Mouse (Mus musculus): ENCODE results near the gene Kmt5b. TPM values are rescaled to one million over a fixed set of nuclear protein-coding genes. Genes with fewer than 3 reads are reported as not detected.

Gene Kmt5b
- polyA plus RNA-seq, 1 experiment, result 35.1 TPM

DNA sequence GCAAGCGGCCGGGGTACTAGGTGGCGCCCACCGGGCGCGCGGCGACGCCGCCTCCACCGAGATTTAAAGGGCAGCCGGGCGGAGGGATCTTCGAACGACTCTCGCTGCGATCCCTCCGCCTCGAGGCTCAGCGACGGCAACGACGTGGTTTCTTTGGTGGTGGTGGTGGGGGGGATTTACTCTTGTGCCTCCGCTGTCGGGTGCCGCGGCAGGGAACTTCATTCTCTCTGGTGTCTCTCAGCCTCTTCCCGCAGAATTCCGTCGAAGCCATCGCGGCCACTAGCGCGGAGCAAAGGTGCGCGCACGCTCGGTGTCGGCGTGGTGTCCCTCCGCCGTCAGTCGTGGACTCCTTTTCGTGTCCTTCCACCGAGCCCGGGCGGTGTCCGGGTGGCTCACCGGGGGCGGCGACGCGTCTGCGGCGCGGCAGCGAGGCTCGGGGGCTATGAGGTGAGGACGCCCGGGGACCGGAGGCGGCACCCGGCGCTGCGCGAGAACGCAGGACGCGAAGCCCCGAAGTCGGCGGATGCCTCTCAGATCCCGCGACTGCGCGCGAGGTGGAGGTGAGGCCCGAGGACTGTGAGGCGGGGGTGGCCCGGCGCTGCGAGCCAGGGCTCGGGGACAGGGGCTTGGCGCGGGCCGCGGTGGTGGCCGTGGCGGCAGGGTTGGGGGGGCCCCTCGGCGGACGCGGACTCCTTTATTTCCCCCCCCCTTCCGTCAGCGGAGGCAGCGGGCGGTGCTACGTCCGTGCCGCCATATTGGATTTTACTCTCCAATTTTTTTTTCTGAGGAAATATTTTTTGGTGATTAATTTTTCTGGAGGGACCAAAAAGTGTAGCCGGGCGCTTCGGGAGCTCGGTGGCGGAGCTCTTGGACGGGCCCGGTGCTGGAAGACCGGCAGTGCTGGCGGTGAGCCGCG lies 818 bp downstream of the Kmt5b start:
- H3K4me3 ChIP-seq (ENCODE audit: insufficient read depth, low read length), result peak overlapping the region; percentile 82
- peaks cover 10% of the 10 kb centered on the region for H3K4me1 ChIP-seq (ENCODE audit: control insufficient read depth, insufficient read depth, low read length)
- H3K27ac ChIP-seq (ENCODE audit: insufficient read depth, low read depth, low read length), result peak overlapping the region; percentile 99
- TF ChIP-seq POLR2A (IDR thresholded peaks at IDR 0.05; ENCODE audit: borderline replicate concordance, low read depth, low read length) (peak; percentile 100), CTCF (IDR thresholded peaks at IDR 0.05; ENCODE audit: low read depth, low read length) (no peak)

DNA sequence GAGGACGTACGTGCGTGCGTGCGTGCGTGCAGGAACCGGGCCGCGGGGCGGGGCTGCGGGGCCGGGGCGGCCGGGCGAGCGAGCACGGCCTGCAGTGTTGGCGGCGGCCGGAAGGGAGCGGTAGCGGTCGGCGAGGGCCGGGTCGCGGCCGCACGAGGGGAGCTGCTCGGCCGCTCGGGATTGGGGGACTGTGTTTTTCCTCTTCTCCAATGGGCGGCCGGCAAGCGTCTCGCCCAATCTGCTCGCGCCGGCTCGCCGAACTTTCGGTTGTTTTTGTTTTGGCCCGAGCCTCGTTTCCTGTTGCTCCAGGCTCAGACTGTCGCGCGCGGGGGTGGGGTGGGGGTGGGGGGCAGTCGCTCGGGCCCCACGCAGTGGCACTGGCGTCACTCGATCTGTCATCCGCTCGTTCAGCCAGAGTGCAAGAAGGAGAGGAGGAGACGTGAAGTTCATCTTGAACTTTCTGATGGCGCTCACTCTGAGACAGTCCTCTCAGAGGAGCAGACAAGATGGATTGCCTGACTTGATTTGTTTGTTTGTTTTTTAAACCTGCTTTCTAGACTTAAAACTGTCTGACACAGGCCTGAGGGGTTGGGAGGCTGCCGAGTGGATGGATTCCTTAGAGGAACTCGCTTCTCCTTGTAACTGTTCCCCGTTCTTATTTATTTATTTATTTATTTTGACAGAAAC lies 1.6 kb downstream of the Kmt5b start:
- H3K4me3 ChIP-seq (ENCODE audit: insufficient read depth, low read length), result peak overlapping the region; percentile 82
- TF ChIP-seq CTCF (IDR thresholded peaks at IDR 0.05; ENCODE audit: low read depth, low read length), result no peak
- TF ChIP-seq POLR2A (IDR thresholded peaks at IDR 0.05; ENCODE audit: borderline replicate concordance, low read depth, low read length), result no peak
- peak overlapping the region; percentile 99 for H3K27ac ChIP-seq (ENCODE audit: insufficient read depth, low read depth, low read length)
- peaks cover 10% of the 10 kb centered on the region for H3K4me1 ChIP-seq (ENCODE audit: control insufficient read depth, insufficient read depth, low read length)

DNA sequence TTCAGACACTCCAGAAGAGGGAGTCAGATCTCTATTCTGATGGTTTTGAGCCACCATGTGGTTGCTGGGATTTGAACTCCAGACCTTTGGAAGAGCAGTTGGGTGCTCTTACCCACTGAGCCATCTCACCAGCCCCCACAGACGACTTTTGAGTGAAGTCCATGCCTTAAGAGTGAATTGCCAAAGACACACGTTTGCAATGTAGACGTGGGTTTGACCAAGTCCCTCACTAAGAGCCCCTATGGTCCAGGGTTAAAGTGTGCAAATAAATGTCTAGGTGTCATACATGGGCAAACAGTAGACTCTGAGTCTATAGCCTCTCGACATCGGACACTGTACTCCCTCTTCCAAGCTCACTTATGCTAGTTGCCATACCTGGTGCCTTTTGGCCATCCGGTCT lies 2.3 kb downstream of the Kmt5b start:
- Histone ChIP-seq H3K27ac (ENCODE audit: insufficient read depth, low read depth, low read length) (no peak overlapping the region), H3K4me1 (ENCODE audit: control insufficient read depth, insufficient read depth, low read length) (peaks cover 10% of the 10 kb centered on the region), H3K4me3 (ENCODE audit: insufficient read depth, low read length) (peak overlapping the region; percentile 26)
- TF ChIP-seq CTCF (IDR thresholded peaks at IDR 0.05; ENCODE audit: low read depth, low read length), result no peak
- no peak for TF ChIP-seq POLR2A (IDR thresholded peaks at IDR 0.05; ENCODE audit: borderline replicate concordance, low read depth, low read length)

DNA sequence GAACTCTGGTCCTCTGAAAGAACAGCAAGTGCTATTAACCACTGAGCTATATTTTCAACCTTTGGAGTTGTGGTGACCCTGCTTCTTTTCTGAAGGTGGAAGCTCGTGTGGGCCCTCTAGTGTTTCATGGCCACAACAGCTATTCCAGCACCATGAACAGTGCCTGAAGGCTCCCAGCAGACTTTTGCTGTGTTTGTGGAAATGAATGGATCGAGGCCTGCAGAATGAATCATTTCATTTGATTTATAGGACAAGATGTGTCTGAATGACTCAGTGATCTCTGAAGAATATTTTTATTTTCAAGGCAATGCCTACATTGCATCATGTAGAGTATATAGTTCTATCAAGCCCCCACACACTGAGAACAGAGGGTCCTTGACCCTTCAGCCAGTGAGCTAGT lies 6.9 kb downstream of the Kmt5b start:
- Histone ChIP-seq H3K4me3 (ENCODE audit: insufficient read depth, low read length) (no peak overlapping the region), H3K27ac (ENCODE audit: insufficient read depth, low read depth, low read length) (no peak overlapping the region), H3K4me1 (ENCODE audit: control insufficient read depth, insufficient read depth, low read length) (peaks cover 7% of the 10 kb centered on the region)
- no peak for TF ChIP-seq POLR2A (IDR thresholded peaks at IDR 0.05; ENCODE audit: borderline replicate concordance, low read depth, low read length)
- no peak for TF ChIP-seq CTCF (IDR thresholded peaks at IDR 0.05; ENCODE audit: low read depth, low read length)

DNA sequence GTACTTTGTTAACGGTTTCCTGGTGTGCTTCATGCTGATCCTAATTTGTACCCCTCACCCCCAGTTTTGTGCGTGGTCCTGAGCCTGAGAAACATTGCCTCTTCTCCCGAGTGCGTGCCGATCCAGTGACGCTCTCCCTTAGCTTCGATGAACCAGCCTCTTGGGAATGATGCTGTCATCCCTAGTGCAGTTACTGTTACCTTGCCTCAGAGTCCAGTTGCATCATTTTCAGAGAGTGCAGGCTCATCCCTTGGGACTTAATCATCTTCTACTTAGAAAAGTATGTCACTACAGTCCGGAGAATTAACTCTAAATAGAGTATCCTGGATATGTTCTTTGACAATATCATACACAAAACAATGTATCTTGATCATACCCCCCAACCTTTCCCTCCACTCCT lies 11.5 kb downstream of the Kmt5b start:
- TF ChIP-seq CTCF (IDR thresholded peaks at IDR 0.05; ENCODE audit: low read depth, low read length), result no peak
- no peak for TF ChIP-seq POLR2A (IDR thresholded peaks at IDR 0.05; ENCODE audit: borderline replicate concordance, low read depth, low read length)
- Histone ChIP-seq H3K4me1 (ENCODE audit: control insufficient read depth, insufficient read depth, low read length) (no peaks in the 10 kb centered on the region), H3K4me3 (ENCODE audit: insufficient read depth, low read length) (no peak overlapping the region), H3K27ac (ENCODE audit: insufficient read depth, low read depth, low read length) (no peak overlapping the region)

DNA sequence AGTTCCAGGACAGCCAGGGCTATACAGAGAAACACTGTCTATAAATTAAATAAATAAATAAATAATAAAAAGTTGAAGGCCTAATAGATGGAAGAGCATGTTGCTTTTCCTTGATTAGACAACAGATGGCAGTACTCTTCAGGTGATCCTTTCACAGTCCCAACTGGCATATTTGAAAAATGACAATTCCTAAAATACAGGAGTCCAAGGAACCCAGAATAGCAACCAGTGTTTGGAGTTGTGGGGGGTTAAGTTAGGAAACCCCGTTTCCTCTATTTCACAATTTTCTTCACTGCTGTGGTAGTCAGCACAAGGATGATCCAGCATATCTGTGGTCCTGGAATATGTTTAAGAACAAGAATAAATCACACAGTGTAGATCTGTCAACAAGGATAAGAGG lies 22.9 kb downstream of the Kmt5b start:
- no peak overlapping the region for H3K27ac ChIP-seq (ENCODE audit: insufficient read depth, low read depth, low read length)
- TF ChIP-seq POLR2A (IDR thresholded peaks at IDR 0.05; ENCODE audit: borderline replicate concordance, low read depth, low read length), result no peak
- no peak for TF ChIP-seq CTCF (IDR thresholded peaks at IDR 0.05; ENCODE audit: low read depth, low read length)
- no peak overlapping the region for H3K4me3 ChIP-seq (ENCODE audit: insufficient read depth, low read length)
- peaks cover 3% of the 10 kb centered on the region; the same call in 1 of the 2 replicates for H3K4me1 ChIP-seq (ENCODE audit: control insufficient read depth, insufficient read depth, low read length)

DNA sequence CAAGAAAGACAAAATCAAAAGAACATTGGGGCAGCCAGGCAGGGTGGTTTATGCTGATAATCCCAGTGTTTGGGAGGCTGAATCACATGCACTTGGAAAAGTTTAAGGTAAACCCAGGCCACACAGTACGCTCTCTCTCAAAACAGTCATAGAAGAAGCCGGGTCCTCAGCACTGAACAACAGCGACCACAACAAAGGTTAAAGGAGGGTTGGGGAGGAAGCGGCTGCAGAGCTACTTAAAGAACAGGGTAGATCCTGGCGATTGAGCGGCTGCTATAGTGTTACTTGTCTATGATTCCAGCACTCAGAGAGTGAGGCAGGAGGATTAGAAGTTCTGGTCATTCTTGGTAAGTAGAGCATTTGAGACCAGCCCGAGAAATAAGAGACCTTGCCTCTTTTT lies 38.3 kb downstream of the Kmt5b start:
- Histone ChIP-seq H3K27ac (ENCODE audit: insufficient read depth, low read depth, low read length) (no peak overlapping the region), H3K4me3 (ENCODE audit: insufficient read depth, low read length) (no peak overlapping the region), H3K4me1 (ENCODE audit: control insufficient read depth, insufficient read depth, low read length) (no peaks in the 10 kb centered on the region)
- no peak for TF ChIP-seq POLR2A (IDR thresholded peaks at IDR 0.05; ENCODE audit: borderline replicate concordance, low read depth, low read length)
- no peak for TF ChIP-seq CTCF (IDR thresholded peaks at IDR 0.05; ENCODE audit: low read depth, low read length)

DNA sequence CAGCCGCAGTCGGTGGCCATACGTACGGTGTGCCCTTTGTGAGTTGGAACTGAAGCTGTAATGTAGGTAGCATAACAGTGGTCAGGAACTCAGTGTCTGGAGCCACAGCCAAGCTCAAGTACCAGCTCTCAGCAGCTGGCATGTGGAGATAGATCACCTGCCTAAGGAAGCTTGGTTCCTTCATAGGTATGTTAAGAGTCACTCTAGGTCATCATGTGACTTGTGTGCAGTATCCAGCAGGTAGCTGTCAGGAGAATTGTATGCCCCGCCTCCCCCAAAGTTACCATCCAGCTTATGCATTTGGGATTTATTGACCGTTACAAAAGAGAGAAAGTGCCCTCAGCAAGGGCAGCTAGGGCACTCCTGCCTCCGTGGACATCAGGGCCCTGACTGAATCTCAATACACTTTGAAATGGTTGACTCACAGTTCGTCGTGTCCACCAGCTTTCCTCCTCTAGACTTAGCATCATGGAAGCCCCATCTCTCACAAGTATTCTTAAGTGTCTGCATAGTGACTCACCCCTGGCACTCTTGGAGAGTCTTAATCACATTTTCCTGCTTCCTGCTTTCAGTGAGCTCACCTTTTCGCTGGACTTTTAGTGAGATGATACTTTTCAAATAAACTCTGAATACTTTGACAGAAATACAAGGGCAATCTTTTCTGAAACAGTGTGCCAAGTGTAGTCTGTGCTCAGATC lies 43.5 kb downstream of the Kmt5b start:
- Histone ChIP-seq H3K4me1 (ENCODE audit: control insufficient read depth, insufficient read depth, low read length) (no peaks in the 10 kb centered on the region), H3K27ac (ENCODE audit: insufficient read depth, low read depth, low read length) (no peak overlapping the region), H3K4me3 (ENCODE audit: insufficient read depth, low read length) (no peak overlapping the region)
- TF ChIP-seq POLR2A (IDR thresholded peaks at IDR 0.05; ENCODE audit: borderline replicate concordance, low read depth, low read length), result no peak
- TF ChIP-seq CTCF (IDR thresholded peaks at IDR 0.05; ENCODE audit: low read depth, low read length), result no peak

DNA sequence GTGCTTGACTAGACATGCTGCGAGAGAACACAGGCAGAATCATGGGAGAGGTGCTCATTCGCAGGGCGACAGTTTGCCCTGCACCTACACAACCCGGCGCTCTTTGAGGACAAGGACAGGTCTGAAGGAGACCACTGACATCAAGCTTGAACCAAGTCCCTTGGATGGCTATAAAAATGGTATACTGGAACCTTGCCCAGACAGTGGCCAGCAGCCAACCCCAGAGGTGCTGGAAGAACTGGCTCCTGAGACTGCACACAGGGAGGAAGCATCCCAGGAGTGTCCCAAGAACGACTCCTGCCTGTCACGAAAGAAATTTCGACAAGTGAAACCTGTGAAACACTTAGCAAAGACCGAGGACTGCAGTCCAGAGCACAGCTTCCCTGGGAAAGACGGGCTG lies 47.2 kb downstream of the Kmt5b start:
- Histone ChIP-seq H3K4me1 (ENCODE audit: control insufficient read depth, insufficient read depth, low read length) (no peaks in the 10 kb centered on the region), H3K4me3 (ENCODE audit: insufficient read depth, low read length) (no peak overlapping the region), H3K27ac (ENCODE audit: insufficient read depth, low read depth, low read length) (no peak overlapping the region)
- TF ChIP-seq POLR2A (IDR thresholded peaks at IDR 0.05; ENCODE audit: borderline replicate concordance, low read depth, low read length) (no peak), CTCF (IDR thresholded peaks at IDR 0.05; ENCODE audit: low read depth, low read length) (no peak)
